Mouse (Mus musculus): ENCODE measurements at regions not wholly inside any gene's neighbourhood (a gene's known extent, or its start where the extent isn't known, plus 50 kb on each side); places are given as distances from the start of the nearest gene placed in this dataset.

GRCm38 (mm10) chr3:52861538-52861937 is 155.5 kb downstream of the Cog6 start:
- DNase-seq (ENCODE audit: low read depth, low spot score), result no peak

DNA sequence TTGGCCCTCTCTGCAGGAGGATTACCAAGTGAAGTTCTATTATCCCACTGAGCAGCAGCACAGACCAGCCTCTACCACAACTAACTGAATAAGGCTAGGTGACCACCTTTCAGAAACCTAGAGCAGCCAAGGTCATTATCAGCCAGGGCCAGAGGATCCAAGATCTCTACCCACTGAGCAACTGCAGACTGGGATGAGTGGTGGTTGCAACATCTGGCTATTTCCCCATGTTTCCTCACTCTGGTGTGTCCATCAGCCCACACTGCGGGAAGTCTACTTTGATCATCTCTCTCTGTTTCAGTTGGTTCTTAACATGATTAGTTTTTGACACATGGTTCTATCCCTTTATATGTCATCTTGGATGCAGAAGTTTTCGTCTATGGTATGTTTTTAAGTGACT is 157.2 kb downstream of the Cog6 start:
- DNase-seq (ENCODE audit: low read depth, low spot score), result no peak

GRCm38 (mm10) chr3:52859266-52859825 is 157.7 kb downstream of the Cog6 start:
- no peak for DNase-seq (ENCODE audit: low read depth, low spot score)

DNA sequence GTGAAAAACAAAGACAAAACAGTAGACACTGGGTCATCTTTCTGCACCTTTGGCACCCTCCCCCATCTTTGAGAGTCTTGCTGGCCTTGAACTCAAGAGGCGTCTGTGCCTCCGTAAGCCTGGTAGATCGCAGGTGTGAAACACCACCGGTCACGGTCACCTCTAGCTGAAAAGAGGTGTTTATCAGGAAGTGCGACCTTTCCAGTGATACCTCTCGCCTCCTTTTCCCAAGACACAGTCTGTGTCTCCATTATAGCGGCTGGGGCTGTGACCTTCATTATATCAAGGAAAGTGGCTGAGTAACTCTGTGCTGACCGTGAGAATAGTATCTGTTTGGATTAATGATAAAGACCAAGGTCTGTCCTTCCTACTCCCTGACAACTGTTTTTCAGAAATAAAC is 158.8 kb downstream of the Cog6 start:
- DNase-seq (ENCODE audit: low read depth, low spot score), result no peak

DNA sequence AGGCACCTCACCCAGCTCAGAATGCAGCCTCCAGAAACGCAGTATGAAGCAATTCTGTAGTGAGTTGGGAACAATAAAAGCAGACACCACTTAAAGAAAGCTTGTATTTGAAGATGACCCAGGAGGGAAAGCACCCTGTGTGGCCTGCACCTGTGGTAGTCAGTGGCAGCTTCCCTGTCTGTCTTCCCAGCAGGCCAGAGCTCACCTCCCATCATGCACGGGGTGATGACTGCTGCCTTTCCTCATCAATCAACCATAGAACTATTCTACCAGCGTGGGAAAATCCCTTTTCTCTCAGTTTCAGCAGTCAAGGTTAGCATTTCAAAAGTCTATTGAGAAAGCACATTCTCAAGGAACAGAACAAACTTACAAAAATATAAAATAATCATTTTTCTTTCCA is 160.0 kb downstream of the Cog6 start:
- no peak for DNase-seq (ENCODE audit: low read depth, low spot score)

- no peak for DNase-seq (ENCODE audit: low read depth, low spot score)
These were observed 162.5 kb downstream of the Cog6 start for GRCm38 (mm10) chr3:52854560-52854959.

- DNase-seq (ENCODE audit: low read depth, low spot score), result no peak
These were observed 163.9 kb downstream of the Cog6 start for GRCm38 (mm10) chr3:52853126-52853525.

- no peak for DNase-seq (ENCODE audit: low read depth, low spot score)
These were observed 171.9 kb downstream of the Cog6 start for GRCm38 (mm10) chr3:52845166-52845565.

- DNase-seq (ENCODE audit: low read depth, low spot score), result peak; percentile 86
These were observed 173.0 kb downstream of the Cog6 start for GRCm38 (mm10) chr3:52843998-52844397.

DNA sequence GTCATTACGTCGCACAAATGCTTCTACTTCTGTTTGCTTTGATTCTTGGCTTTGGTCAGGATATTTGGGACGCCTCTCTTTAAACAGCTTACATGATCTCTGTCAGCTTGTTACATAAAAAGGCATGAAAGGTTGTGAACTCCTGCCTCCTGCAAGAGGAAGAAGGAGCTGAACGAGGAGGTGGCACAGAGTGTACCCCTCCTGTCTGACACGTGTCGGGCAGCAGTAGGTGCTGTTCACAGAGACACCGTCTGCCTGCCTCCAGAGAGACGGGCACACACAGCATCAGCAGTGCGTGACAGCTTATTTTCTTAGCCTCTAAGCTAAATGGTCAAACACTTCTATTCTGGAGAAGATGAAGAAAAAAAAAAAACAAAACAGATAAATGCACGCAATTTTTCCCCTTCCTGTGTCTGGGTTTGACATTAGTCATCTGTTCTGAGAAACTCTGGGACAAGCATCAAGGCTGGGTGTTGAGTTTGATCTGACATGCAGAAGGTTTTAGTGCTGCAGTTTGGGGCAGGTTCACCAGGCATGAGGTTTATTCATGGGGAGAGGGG is 174.1 kb downstream of the Cog6 start:
- no peak for DNase-seq (ENCODE audit: low read depth, low spot score)

DNA sequence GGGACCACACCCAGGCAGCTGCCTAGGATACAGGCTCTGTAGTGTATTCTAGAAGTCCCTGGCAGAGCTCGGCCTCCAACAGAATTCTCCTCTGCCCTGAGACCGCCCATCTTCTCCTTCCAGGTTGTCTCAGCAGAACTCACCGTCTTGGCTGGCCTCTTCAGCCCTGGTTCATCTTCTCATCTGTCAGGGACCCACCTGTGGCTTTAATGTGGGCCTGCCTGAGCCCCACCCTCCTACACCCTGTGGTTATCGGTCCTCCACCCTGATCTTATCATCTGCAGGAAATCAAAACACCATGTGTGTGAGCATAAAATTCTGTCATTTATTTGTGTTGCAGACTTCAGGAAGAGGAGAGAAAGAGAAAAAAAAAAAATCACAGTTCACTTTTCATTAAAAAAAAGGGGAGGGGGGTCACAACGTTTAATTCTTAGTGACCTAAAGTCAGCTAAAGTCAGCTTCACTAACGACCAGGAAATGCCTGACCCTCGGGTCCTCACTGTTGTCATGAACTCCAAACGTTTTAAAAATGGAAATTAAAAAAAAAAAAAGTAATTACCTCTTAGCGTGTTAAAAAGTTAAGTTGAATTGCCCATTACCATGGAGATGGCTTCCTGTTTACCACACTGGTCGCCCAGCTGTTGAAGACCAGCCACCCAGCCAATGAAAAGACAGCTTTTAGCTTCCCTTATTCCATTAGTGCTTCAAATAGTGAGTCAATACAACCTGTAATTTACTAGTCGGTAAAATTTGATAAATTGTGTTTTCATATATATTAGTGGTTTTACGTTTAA is 176.7 kb downstream of the Cog6 start:
- DNase-seq (ENCODE audit: low read depth, low spot score), result no peak

GRCm38 (mm10) chr3:52838020-52838419 is 179.0 kb downstream of the Cog6 start:
- no peak for DNase-seq (ENCODE audit: low read depth, low spot score)

GRCm38 (mm10) chr3:52837527-52837926 is 179.5 kb downstream of the Cog6 start:
- no peak for DNase-seq (ENCODE audit: low read depth, low spot score)

- no peak for DNase-seq (ENCODE audit: low read depth, low spot score)
These were observed 180.3 kb downstream of the Cog6 start for GRCm38 (mm10) chr3:52836780-52837179.

DNA sequence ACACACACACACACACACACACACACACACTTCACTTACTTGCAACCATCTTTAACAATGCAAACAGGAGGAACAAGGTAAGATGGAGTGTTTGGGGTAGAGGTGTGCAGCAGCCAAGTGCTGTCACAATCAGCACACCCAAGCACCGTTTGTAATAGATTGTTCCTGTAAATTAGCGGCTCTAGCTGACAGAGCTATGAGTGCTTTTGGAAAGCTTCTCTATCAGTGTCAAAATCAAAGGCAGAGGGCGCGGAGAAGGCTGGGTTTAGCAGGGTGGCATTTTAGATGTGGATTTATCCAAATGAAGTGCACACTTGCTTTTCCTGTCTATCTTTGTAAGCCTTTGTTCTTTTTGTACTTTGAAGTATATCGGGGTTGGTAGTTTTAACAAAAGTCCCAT is 184.6 kb downstream of the Cog6 start:
- DNase-seq (ENCODE audit: low read depth, low spot score), result no peak

DNA sequence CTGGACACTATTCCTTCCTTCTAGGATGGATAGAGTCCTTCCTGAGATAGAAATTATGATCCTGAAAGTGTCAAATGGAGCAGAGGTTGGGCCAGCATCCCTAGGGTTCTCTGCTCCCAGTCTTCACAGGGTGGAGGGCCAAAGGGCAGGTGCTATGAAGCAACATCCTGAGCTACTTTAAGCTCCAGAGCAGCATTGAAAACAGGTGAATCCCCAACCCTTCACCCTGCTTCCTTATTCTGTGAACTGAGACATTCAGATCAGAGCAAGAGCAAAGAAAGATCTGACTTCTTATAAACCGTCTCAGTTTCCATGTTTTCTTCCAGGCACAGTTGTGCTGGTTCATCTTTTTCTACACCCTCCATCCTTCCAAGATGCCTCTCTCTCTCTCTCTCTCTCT is 185.1 kb downstream of the Cog6 start:
- DNase-seq (ENCODE audit: low read depth, low spot score), result no peak

DNA sequence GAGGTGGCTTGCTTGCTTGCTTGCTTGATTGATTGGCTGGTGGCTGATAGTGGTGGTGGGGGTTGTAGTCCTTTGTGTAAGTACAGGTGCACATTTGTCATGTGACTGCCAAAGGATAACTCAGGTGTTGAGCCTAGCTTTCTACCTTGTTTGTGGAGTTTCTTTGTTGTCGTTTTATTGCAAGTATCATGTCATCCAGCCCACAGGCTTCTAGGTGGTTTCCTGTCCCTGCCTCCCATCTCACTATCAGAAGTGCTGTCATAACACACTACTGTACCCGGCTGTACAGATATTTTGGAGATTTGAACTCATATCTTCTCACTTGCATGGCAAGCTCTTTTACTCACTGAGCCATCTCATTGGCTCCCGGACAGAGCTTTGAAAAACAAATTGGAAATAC is 186.9 kb downstream of the Cog6 start:
- no peak for DNase-seq (ENCODE audit: low read depth, low spot score)

DNA sequence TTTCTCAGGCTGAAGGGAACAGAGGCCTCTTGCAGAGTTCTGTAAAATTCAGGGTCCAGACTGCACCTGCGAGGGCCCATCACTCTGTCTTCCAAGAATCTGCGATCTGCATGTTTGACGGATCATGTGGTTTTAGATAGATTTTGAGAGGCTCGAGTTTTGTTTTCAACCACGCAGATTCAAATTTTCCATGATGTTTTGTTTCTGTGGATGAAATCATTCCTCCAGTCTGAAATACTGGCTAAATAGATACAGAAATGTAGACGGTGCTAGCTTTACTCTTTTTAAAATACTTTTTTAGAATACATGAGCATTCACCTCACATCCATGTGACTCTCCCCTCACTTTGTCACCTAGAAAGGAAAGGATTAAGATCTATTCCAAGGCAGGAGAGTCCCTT is 188.0 kb downstream of the Cog6 start:
- no peak for DNase-seq (ENCODE audit: low read depth, low spot score)

GRCm38 (mm10) chr3:52828473-52828872 is 188.6 kb downstream of the Cog6 start:
- no peak for DNase-seq (ENCODE audit: low read depth, low spot score)

DNA sequence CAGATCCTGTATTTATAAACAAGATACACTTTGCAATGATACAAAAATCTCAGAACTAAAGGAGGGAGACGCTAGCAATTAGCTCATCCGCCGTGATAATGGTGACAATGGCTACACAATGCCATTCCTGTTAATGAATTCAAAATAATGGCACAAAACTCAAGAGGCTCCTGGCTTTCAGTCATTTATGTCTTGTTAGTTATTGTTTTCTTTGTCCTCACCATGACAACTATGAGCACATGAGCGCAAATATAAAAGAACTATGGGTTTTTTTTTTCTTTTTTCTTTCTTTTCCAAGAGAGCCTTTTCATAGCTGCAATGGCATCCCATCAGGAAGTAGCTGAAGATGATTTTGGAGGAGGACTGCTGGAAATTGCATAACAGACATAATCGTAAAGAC is 194.2 kb downstream of the Cog6 start:
- DNase-seq (ENCODE audit: low read depth, low spot score), result no peak

DNA sequence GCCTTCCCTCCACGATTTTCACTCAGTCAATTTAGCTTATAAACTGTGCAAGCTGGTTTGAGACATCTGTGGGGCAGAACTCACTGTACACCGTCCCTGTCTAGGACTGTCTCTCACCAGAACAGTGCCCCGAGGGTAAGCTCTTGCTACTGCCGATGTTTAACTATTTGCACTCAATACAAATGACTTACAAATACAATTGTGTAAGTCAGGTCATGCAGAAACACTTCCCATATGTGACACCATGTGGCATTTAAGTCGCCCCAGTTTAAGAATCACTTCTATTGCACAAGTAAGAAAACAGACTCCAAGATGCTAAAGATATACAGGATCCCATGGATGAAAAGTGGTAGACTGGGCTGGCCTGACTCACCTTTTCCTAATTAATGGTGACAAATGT is 195.6 kb downstream of the Cog6 start:
- DNase-seq (ENCODE audit: low read depth, low spot score), result no peak

DNA sequence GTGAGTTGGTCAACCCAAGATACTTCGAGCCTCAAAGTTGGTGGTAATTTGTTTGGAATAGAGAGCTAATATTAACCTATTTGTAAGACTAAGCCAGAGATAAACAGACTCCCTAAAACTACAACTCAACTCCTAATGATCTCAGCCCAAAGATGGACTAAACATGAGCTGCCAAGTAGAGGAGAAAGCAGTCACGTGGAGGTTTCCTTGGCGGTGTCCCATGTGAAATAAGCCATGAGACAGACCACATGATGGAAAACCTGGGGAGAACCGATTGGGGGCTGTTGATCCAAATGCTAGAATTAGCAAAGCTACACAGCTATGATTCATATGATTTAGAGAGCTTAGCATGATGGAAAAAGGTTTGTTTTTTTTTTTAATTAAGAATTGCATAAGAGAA is 198.6 kb downstream of the Cog6 start:
- DNase-seq (ENCODE audit: low read depth, low spot score), result no peak

GRCm38 (mm10) chr3:52817416-52817815 is 199.6 kb downstream of the Cog6 start:
- DNase-seq (ENCODE audit: low read depth, low spot score), result no peak

Data from ES-CJ7 (cell line).